Mouse (Mus musculus) skeletal muscle tissue, adult 2 months (tissue): ENCODE results near the gene Tgm1.

Experiments used
- DNase-seq: peaks from one replicate; pipeline ENCODE4 v3.0.0-alpha.2; 2012; ENCODE audit warnings: low read depth, low spot score

Tgm1 gene

GRCm38 (mm10) chr14:55677615-55678014 is 36.1 kb downstream of the Tgm1 start:
- DNase-seq, result no peak

GRCm38 (mm10) chr14:55672741-55673060 is 41.0 kb downstream of the Tgm1 start:
- DNase-seq, result no peak

DNA sequence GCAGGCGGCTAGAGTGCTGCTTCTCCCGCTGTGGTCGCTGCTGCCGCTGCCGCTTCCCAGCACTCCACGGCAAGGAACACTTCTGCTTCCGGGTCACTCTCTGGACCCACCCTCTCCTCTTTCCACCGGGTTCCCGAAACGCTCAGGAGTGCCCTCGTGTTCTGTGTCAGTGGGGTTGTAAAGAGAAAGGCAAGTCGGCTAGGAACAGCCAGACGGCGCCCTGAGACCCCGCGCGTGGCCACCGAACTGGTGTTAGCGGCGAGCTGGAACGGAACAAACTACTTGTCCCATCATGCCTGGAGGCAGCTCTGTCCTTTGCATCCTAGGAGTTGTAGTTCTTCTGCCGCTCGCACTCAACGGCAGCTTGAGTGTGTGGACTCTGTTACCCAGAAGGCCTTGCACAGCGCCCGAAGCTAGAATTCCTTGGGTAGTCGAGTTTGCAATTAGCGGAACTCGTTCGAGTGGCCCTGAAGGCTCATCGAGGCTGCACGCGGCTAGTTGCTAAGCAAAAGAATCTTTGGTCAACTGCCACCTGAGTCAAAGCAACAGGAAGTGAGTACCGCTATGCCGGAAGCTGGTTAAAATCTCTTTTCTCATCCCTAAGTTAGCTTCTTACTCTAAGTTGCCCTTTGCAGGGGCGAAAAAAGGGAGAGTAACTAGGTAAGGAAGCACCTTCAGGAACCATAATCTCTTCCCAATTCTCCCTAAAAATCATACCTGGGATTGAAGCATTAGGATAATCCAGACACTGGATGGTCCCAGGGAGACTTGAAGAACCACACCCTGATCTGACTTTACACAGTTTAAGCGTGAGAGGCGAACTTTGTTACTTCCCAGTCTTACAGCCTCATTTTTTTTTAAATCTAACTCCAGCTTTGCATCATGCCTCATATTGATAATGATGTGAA is 41.6 kb downstream of the Tgm1 start, which contains the start of the genes Gmpr2 and Nedd8:
Gene Gmpr2 (plus strand): TSS at position 109 of the 908 bp plus-strand sequence.
Gene Nedd8 (minus strand): TSS at position 292 of the 908 bp plus-strand sequence.
- DNase-seq, result peak; percentile 91

DNA sequence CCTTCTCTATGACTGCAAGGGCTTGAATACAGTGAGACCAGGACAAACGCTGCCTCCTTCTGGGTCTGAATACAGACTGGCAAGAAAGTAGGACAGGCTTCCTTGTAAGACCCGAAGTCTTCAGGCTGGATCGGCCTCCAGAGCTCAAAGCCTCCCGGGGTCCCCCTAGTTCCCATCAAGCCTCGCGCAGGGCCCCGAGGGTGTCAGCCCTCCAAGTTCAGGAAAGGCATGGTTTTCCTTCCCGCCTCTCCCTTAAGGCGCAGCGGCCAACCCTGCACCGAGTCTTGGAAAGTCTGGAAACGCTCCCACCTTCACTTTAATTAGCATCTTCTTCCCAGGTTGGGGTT is 42.3 kb downstream of the Tgm1 start:
- DNase-seq, result no peak

DNA sequence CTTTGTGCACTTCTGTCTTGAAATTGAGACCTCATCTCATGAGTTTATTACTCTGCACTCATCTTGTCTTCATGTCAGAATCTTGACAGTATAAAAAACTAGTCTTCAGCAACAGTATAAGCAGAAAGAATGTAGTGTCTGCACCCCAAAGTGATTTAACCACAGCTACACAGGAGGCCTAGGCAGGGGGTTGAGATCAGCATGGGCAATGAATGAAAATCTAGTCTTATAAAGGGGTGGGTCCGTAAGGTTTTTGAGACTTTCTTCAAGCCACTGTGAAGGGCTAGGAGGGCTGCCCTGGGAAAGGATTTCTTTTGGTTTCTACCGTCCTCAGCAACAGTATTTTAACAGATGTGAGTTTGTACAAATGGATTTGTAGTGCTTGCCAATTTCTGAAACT is 53.1 kb downstream of the Tgm1 start:
- DNase-seq, result no peak

DNA sequence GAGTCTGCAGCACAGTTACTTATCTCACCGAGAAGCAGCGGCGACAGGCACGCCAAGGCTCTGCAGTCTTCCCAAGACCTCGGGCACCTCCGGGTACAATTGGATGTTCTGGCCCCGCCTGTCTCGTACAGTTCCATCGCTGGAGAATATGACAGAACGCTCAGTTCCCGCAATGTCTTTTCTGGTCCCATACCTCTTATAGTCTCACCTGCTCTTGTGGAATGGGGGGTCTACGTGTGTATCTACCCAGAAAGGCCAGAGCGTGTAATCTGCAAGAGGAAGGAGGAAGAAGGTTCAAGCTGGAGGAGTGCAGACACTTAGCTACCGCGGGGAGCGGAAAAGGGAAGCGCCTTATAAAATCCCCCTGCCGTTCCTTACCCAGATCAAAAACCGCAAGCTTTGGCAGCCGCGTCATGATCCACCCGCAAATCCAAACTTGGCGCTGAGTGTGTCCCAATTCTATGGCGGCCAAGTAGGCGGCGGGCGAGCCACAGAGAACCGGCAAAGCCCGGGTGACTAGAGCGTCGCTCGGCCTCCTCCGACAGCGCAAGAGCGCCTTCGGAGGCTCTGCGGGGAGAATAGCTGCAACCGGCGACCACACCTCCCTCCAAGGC is 53.7 kb downstream of the Tgm1 start, which contains the start of gene Mdp1:
Gene Mdp1 (minus strand): TSS at position 549 of the 614 bp plus-strand sequence.
- DNase-seq, result peak; percentile 59

DNA sequence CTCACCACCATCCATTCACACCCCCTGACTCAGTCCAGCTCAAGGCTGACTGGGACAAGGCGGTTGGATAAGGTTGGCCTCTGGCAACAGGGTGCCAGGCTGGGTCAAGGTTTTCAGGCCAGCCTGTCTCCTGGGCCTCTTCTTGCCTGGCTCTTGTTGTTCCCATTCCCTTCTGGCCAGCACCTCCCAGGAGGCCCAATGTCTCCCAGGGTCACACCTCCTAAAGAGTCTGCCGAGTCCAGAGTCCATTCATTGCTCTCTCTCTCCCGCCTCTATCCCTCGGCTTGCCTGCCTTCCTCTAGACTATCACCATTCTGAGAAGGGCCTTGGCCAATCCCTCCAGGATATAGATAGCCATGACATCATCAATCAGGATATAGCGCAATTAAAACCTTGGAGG is 55.7 kb downstream of the Tgm1 start:
- DNase-seq, result no peak

- DNase-seq, result no peak
Observed at GRCm38 (mm10) chr14:55656935-55657334, 56.8 kb downstream of the Tgm1 start.

- DNase-seq, result no peak
Observed at GRCm38 (mm10) chr14:55651528-55651927, 62.2 kb downstream of the Tgm1 start.
